Mouse (Mus musculus): ENCODE measurements around the gene Tmem184b. TPM values are rescaled to one million over a fixed set of nuclear protein-coding genes. Genes with fewer than 3 reads are reported as not detected.

The Tmem184b gene
- polyA plus RNA-seq, 1 experiment = 69.0 TPM

DNA sequence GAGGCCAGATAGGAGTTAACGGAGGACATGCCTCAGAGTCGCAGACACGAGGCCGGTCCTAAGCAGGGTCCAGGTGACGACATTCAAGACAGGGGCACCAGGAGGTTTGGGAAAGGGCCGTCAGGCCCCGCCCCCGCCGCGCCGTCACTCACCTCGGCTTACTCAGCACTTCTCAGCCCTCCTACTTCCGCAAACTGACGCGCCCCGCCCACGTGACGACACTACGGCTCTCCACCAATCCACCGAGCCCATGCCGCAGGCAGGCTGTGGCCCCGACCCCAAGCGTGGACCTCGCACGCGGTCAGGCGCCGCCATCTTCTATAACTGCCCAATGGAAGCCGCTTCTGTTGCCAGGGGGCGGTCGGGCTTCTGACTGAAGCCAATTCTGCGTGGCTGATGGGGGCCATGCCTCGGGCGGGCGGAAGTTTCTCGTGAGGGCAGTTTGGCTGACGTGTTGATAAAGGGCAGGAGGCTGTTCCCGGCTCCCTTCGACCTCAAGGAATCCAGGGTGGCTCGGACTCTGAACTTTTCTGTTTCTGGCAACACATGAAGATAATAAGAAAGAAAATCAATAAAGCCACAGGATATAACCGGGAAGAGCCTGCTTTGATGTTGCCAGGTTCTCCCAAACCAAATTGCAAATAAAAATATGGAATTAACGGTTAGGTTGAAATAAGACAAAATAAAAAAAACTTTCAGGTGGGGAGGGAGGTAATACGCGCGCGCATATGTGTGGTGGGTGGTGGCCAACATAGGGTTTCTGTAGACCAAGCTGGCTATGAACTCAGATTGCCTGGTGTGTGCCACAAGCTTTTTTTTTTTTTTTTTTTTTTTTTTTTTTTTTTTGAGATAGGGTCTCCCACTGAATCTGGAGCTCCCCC is 75.1 kb downstream of the Tmem184b start, which contains the start of gene Pla2g6:
Pla2g6 (minus strand) TSS at position 333 of the 881 bp plus-strand sequence.
- WGBS = 4% methylated on average over 46 of the region's 46 CpGs
- peaks cover 9% of the 10 kb centered on the region for H3K4me1 ChIP-seq (ENCODE audit: control insufficient read depth, insufficient read depth, low read length)
- TF ChIP-seq POLR2A (IDR thresholded peaks at IDR 0.05; ENCODE audit: low read depth, low read length) = no peak
- TF ChIP-seq CTCF (conservative IDR thresholded peaks at IDR 0.05; ENCODE audit: insufficient read depth, insufficient read length, low read depth, low read length) = no peak
- peak within 1 kb of the TSS; percentile 88 for H3K27ac ChIP-seq (ENCODE audit: insufficient read depth, low read depth, low read length)
- no peaks in the 10 kb centered on the region for H3K36me3 ChIP-seq (ENCODE audit: control insufficient read depth, insufficient read depth, low read length)
- peak within 1 kb of the TSS; percentile 62 for H3K4me3 ChIP-seq (ENCODE audit: insufficient read depth, low read depth, low read length)
- H3K27me3 ChIP-seq (replicated peaks; ENCODE audit: control insufficient read depth, insufficient read depth, low read length) = no peaks in the 10 kb centered on the region
- DNase-seq = peak; percentile 99

DNA sequence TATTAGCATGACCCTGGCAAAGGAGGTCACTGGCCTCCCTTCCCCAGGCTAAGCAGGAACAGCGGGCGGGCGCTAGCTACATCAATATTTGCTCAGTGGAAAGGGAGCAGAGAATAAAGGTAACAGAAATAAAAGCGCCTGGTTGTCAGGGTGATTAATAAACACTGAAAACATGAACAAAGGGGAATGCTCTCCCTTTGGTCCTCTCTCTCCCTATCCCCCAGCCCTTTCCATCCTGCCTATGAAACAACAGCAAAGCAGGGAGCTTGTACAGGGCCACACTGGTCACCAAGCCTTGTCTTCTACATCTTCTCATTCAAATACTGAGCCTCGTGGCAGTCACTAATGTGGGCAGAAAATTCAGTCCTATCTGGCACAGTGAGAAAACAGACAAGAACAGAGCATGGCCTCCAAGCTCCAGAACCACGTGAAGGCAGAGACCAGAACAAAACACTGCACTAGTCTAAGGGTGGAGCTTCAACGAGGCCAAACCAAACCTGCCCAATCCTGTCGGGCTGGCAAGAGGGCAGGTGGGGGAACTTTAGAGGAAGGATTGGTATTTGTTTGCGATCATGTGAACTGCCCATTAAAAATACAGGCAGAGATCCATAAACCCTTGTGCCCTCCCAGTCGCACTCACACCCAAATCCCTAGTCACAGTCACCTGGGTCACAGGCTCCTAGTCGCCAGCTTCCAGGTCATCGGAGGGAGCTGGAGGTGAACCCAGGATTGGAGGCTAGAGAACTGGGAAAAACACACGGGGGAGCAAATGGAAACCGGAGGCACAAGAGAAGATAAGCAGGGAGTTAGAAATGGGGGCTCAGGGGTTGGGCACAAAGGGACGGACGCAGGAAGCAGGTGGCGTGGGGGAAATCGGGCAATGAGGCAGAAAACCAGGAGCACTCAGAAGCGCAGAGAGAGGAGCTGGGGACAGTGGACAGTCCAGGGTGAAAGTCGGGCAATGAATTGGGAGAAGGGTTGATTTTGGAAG is 76.1 kb downstream of the Tmem184b start:
- Histone ChIP-seq H3K27ac (ENCODE audit: insufficient read depth, low read depth, low read length) (peak overlapping the region; percentile 88), H3K4me3 (ENCODE audit: insufficient read depth, low read depth, low read length) (peak overlapping the region; percentile 62), H3K4me1 (ENCODE audit: control insufficient read depth, insufficient read depth, low read length) (peaks cover 13% of the 10 kb centered on the region), H3K36me3 (ENCODE audit: control insufficient read depth, insufficient read depth, low read length) (no peaks in the 10 kb centered on the region), H3K27me3 (replicated peaks; ENCODE audit: control insufficient read depth, insufficient read depth, low read length) (no peaks in the 10 kb centered on the region)
- peak; percentile 59 for TF ChIP-seq POLR2A (IDR thresholded peaks at IDR 0.05; ENCODE audit: low read depth, low read length)
- TF ChIP-seq CTCF (conservative IDR thresholded peaks at IDR 0.05; ENCODE audit: insufficient read depth, insufficient read length, low read depth, low read length) = no peak
- 16% methylated on average over 20 of the region's 20 CpGs for WGBS
- peak; percentile 90 for DNase-seq

DNA sequence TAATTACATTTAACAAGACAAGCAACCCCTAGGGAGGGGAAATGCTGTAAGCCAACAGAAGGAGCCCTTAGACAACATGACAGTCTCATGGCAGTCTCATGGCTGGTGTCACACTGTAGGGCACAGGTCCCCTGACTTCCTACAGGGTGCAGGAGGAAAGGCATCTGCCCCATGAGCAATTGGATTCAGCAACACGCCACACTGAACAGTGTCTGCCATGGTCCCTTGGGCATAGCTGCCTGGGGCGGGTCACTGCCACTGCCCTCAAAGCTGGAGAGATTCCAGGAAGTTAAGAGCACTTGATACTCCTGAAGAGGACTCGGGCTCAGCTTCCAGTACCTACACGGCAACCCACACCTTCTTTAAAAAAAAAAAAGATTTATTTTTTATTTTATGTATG is 77.1 kb downstream of the Tmem184b start:
- no peak overlapping the region for H3K4me3 ChIP-seq (ENCODE audit: insufficient read depth, low read depth, low read length)
- H3K27ac ChIP-seq (ENCODE audit: insufficient read depth, low read depth, low read length) = no peak overlapping the region
- peaks cover 13% of the 10 kb centered on the region for H3K4me1 ChIP-seq (ENCODE audit: control insufficient read depth, insufficient read depth, low read length)
- 27% methylated on average over 4 of the region's 4 CpGs for WGBS
- H3K36me3 ChIP-seq (ENCODE audit: control insufficient read depth, insufficient read depth, low read length) = no peaks in the 10 kb centered on the region
- peak; percentile 54 for DNase-seq
- H3K27me3 ChIP-seq (replicated peaks; ENCODE audit: control insufficient read depth, insufficient read depth, low read length) = no peaks in the 10 kb centered on the region
- TF ChIP-seq CTCF (conservative IDR thresholded peaks at IDR 0.05; ENCODE audit: insufficient read depth, insufficient read length, low read depth, low read length) (no peak), POLR2A (IDR thresholded peaks at IDR 0.05; ENCODE audit: low read depth, low read length) (no peak)

DNA sequence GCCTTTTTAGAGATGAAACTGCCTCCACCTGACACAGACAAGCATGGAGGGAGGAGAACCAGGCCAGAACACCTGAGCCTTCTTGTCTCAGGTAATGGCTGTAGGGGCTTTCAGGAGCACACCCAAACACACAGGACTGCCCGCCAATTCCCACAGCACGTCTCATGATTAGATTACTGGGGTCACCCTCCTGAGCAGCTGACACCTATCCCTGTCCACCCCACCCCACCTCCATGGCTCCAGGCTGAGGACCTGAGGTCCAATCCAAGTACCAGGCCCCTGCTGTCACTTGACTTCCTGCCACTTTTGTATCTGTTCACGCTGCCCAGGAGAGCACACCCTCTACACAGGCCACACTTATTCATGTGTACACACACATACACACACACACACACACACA is 77.6 kb downstream of the Tmem184b start:
- H3K36me3 ChIP-seq (ENCODE audit: control insufficient read depth, insufficient read depth, low read length) = no peaks in the 10 kb centered on the region
- H3K4me1 ChIP-seq (ENCODE audit: control insufficient read depth, insufficient read depth, low read length) = peaks cover 13% of the 10 kb centered on the region
- no peaks in the 10 kb centered on the region for H3K27me3 ChIP-seq (replicated peaks; ENCODE audit: control insufficient read depth, insufficient read depth, low read length)

DNA sequence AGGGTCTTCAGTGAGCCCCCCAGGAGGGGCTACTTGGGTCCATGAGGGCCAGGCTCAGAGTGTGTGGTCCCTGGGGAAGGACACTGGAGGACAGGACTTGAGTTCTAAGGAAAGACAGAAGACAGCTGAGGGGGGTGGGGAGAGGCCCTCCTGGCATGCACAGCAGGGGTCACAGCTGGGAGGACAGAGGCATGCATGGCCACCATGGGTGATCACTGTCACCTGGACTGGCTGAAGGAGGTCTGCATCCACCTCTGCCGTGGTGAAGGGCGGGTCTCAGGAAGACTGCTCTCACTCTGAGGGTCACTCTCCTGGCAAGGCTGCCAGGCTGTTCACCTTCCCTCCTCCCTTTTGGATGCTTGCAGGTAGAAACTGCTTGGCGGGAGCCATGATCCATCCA is 79.0 kb downstream of the Tmem184b start:
- 81% methylated on average over 3 of the region's 3 CpGs for WGBS
- Histone ChIP-seq H3K36me3 (ENCODE audit: control insufficient read depth, insufficient read depth, low read length) (no peaks in the 10 kb centered on the region), H3K27ac (ENCODE audit: insufficient read depth, low read depth, low read length) (no peak overlapping the region), H3K4me3 (ENCODE audit: insufficient read depth, low read depth, low read length) (no peak overlapping the region), H3K27me3 (replicated peaks; ENCODE audit: control insufficient read depth, insufficient read depth, low read length) (no peaks in the 10 kb centered on the region), H3K4me1 (ENCODE audit: control insufficient read depth, insufficient read depth, low read length) (peaks cover 13% of the 10 kb centered on the region)
- TF ChIP-seq CTCF (conservative IDR thresholded peaks at IDR 0.05; ENCODE audit: insufficient read depth, insufficient read length, low read depth, low read length) (no peak), POLR2A (IDR thresholded peaks at IDR 0.05; ENCODE audit: low read depth, low read length) (no peak)
- DNase-seq = no peak

More for the DNA sequence above, 77.6 kb downstream of the Tmem184b start:
- Histone ChIP-seq H3K27ac (ENCODE audit: insufficient read depth, low read depth, low read length) (no peak overlapping the region), H3K4me3 (ENCODE audit: insufficient read depth, low read depth, low read length) (no peak overlapping the region)
- WGBS = 82% methylated on average over 3 of the region's 3 CpGs
- no peak for TF ChIP-seq POLR2A (IDR thresholded peaks at IDR 0.05; ENCODE audit: low read depth, low read length)
- no peak for TF ChIP-seq CTCF (conservative IDR thresholded peaks at IDR 0.05; ENCODE audit: insufficient read depth, insufficient read length, low read depth, low read length)
- no peak for DNase-seq

DNA sequence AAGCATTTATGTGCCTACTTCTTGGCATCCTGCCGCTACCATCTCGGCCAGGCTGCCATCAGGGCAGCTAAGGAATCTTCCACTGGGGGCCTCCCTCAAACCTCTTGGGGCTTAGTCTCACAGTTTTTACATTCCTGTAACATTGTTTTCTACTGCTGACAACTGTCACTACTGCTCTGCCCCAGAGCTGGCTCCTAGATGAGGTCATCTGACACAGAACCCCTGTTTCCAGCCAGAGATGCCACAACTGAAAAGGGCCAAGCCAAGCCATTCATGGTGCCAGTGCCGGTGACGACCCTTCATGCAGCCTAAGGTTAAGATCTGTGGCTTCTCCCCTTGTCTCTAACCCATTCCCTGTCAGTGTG is 79.6 kb downstream of the Tmem184b start:
- Histone ChIP-seq H3K27me3 (replicated peaks; ENCODE audit: control insufficient read depth, insufficient read depth, low read length) (no peaks in the 10 kb centered on the region), H3K27ac (ENCODE audit: insufficient read depth, low read depth, low read length) (peak overlapping the region; percentile 54), H3K4me3 (ENCODE audit: insufficient read depth, low read depth, low read length) (no peak overlapping the region), H3K4me1 (ENCODE audit: control insufficient read depth, insufficient read depth, low read length) (peaks cover 13% of the 10 kb centered on the region), H3K36me3 (ENCODE audit: control insufficient read depth, insufficient read depth, low read length) (no peaks in the 10 kb centered on the region)
- TF ChIP-seq CTCF (conservative IDR thresholded peaks at IDR 0.05; ENCODE audit: insufficient read depth, insufficient read length, low read depth, low read length) = no peak
- TF ChIP-seq POLR2A (IDR thresholded peaks at IDR 0.05; ENCODE audit: low read depth, low read length) = no peak
- WGBS = 66% methylated on average over 4 of the region's 4 CpGs
- no peak for DNase-seq

Data from kidney, adult 2 months (tissue).